14 mouse cellular contexts compared by ENCODE assay signal in genomic region chr13:112204813-112205212, GRCm38 (mm10).
DNase-seq lines count a peak whose midpoint lies in the region; ATAC-seq lines count a peak whose summit lies in the region.
"Had no signal": no experiment of that assay in that cellular context is flagged by ENCODE, and none has a peak within 500 bp of the region (broad histone marks: within the 10 kb centered on the region; RNA-seq: fewer than 3 reads in every experiment).

No protein-coding gene starts in this region.

- WGBS in hindbrain, embryonic 12.5 days: 54% methylated on average over 5 of the region's 5 CpGs
- WGBS in hindbrain, embryonic 10.5 days: 64% methylated on average over 5 of the region's 5 CpGs
- 46% methylated on average over 5 of the region's 5 CpGs for WGBS in hindbrain, embryonic 16.5 days

- no peaks in the 10 kb centered on the region for H3K36me3 ChIP-seq in hindbrain, embryonic 12.5 days
- no peaks in the 10 kb centered on the region for H3K36me3 ChIP-seq in hindbrain, embryonic 10.5 days
- no peaks in the 10 kb centered on the region for H3K36me3 ChIP-seq in hindbrain, embryonic 16.5 days (ENCODE audit: control insufficient read depth, insufficient read depth, low read length)
- H3K36me3 ChIP-seq: kidney, embryonic 15.5 days; limb, embryonic 15.5 days had no signal

- no peak for DNase-seq in hindbrain, embryonic 10.5 days (ENCODE audit: low spot score)
- peak; percentile 39 for DNase-seq in embryo, embryonic 11 days
- peak; percentile 40 for DNase-seq in retina, embryonic 14.5 days (ENCODE audit: low spot score)
- DNase-seq in thymus, postnatal 0 days (ENCODE audit: low spot score): no peak
- no peak for DNase-seq in thymus, postnatal 10 days (ENCODE audit: low spot score in 2 of 2)
- DNase-seq: adrenal gland, adult 8-10 months; heart, postnatal 10 days; thymus, adult 18-20 months had no signal

- ATAC-seq in hindbrain, embryonic 12.5 days (ENCODE audit: low FRiP score): peak; percentile 48; the same call in 1 of the 2 replicates
- peak; percentile 79 for ATAC-seq in hindbrain, embryonic 16.5 days
- ATAC-seq: lung, postnatal 0 days had no signal

- H3K27me3 ChIP-seq in hindbrain, embryonic 12.5 days: no peaks in the 10 kb centered on the region
- H3K27me3 ChIP-seq in hindbrain, embryonic 10.5 days (ENCODE audit: insufficient read depth, poor library complexity, severe bottlenecking): peaks cover 4% of the 10 kb centered on the region
- no peaks in the 10 kb centered on the region for H3K27me3 ChIP-seq in hindbrain, embryonic 16.5 days (replicated peaks; ENCODE audit: control insufficient read depth, insufficient read depth, low read length)
- H3K27me3 ChIP-seq: kidney, embryonic 15.5 days; limb, embryonic 15.5 days had no signal

- H3K4me3 ChIP-seq in hindbrain, embryonic 12.5 days: no peak overlapping the region
- H3K4me3 ChIP-seq in hindbrain, embryonic 10.5 days: no peak overlapping the region
- H3K4me3 ChIP-seq in hindbrain, embryonic 16.5 days (ENCODE audit: low read length): no peak overlapping the region
- H3K4me3 ChIP-seq: kidney, embryonic 15.5 days; limb, embryonic 15.5 days; myocyte had no signal

- H3K9me3 ChIP-seq in hindbrain, embryonic 12.5 days (replicated peaks): no peaks in the 10 kb centered on the region
- H3K9me3 ChIP-seq in hindbrain, embryonic 10.5 days: no peaks in the 10 kb centered on the region
- no peaks in the 10 kb centered on the region for H3K9me3 ChIP-seq in hindbrain, embryonic 16.5 days (ENCODE audit: control insufficient read depth, low read length)
- H3K9me3 ChIP-seq: kidney, embryonic 15.5 days; limb, embryonic 15.5 days had no signal

- H3K27ac ChIP-seq in hindbrain, embryonic 12.5 days: no peak overlapping the region
- H3K27ac ChIP-seq in hindbrain, embryonic 10.5 days: no peak overlapping the region
- H3K27ac ChIP-seq in hindbrain, embryonic 16.5 days (ENCODE audit: low read depth, low read length): no peak overlapping the region
- H3K27ac ChIP-seq: kidney, embryonic 15.5 days; limb, embryonic 15.5 days had no signal

- no peak overlapping the region for H3K4me2 ChIP-seq in hindbrain, embryonic 12.5 days (replicated peaks)
- H3K4me2 ChIP-seq in hindbrain, embryonic 16.5 days (ENCODE audit: low read length): no peak overlapping the region
- H3K4me2 ChIP-seq: kidney, embryonic 15.5 days; limb, embryonic 15.5 days had no signal

- H3K9ac ChIP-seq in hindbrain, embryonic 12.5 days: no peak overlapping the region
- H3K9ac ChIP-seq in hindbrain, embryonic 16.5 days (ENCODE audit: low read depth, low read length): no peak overlapping the region
- H3K9ac ChIP-seq: kidney, embryonic 15.5 days; limb, embryonic 15.5 days had no signal

- H3K4me1 ChIP-seq in hindbrain, embryonic 12.5 days: peaks cover 7% of the 10 kb centered on the region; the same call in 1 of the 2 replicates
- peaks cover 13% of the 10 kb centered on the region; the same call in 1 of the 2 replicates for H3K4me1 ChIP-seq in hindbrain, embryonic 10.5 days (replicated peaks)
- peaks cover 5% of the 10 kb centered on the region for H3K4me1 ChIP-seq in hindbrain, embryonic 16.5 days (ENCODE audit: control insufficient read depth, insufficient read depth, low read depth, low read length)

Comparison
In these comparisons a context has a peak if more than half of its experiments do, and no peak if none do; other contexts are left out.
1. DNase-seq: peak in embryo, embryonic 11 days (single experiment) and retina, embryonic 14.5 days (single experiment); none in hindbrain, embryonic 10.5 days (single experiment), thymus, postnatal 0 days (single experiment) and thymus, postnatal 10 days (0 of 2).